Mouse (Mus musculus) cerebellum, postnatal 25 days (tissue): ENCODE results near the gene Pex10.

ENCODE experiments used
- DNase-seq, 2 experiments: peaks; one replicate each; pipeline ENCODE4 v3.0.0; 2021; ENCODE audit warnings: mixed read lengths in 2 of 2

The Pex10 gene

DNA sequence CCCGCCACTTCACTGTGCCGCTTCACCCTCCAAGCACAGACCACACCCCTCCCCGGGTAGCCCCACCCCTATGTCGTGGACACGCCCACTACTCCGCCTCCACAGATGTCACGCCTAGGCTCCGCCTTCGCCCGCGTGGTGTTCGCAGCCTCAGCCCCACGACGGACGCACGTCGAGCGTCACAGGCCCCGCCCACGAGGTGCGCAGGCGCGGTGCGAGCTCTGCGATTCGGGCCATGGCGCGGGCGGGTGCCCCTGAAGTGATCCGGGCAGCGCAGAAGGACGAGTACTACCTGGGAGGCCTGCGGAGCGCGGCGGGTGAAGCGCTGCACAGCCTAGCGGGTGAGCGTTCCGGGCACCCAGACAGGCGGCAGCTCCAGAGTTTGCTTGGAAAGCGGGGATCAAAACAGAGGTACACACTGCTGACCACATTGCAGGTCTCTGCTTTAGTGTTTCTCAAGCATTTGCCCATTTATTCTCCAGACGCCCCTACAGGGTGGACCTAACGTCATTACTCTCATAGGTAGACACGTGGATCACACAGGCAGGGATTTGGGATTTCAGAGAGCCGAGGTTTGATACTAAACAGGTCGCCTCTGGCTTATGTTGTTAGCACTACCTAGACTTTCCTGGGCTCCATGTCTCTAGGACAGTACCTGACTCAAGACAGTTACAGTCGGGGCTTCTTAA, at the start of gene Pex10:
Gene Pex10 (plus strand): TSS at position 183 of the 689 bp plus-strand sequence.
- peak; percentile 97 to 99 for DNase-seq

DNA sequence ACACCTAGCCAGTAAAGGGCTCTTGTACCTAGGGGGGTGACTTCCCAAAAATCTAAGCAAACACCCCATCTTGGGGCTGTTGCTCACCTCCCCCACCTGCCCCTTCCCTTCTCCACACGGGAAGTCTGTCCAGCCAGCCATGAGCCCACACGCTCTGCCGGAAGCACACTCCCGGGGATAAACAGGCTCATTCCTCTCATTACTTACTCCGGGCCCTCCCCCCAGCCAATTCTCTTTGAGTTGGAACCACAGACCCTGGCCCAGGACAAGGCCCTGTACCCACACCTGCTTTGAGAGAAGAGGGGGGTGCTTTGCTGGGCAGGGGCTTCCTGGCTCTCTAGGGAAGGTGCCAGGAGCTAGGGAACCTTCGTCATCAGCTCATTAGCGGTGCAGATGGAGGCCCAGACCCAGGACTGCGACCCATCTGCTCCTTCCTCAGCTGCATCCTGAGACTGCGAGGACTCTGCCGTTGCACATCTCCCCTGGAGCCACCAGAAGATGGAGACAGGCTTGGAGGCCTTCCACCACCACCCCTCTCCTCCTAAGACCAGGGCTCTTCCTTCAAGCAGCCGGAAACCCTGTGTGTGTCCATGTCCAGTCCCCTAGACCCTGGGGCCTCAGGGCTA, 49.5 kb upstream of the Pex10 start:
- DNase-seq, result peak; percentile 78 to 80

DNA sequence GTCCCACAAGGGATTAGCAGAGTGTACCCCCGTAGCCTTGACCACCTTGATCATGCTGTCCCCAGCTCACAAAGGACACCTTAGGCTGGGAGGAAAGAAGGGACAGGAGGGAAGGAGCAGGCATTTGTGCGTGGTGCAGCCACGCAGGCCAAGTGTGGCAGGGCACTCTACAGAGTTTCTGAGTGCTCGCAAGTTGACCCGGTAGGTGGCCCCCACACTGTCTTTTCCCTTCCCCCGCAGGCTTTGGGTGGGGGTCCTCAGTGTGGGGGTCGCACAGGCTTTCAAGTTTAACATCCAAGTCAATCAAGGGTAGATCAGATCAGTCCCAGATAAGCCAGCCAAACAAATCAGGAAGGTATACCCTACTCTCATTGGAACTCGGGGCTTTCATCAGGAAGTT, 48.8 kb upstream of the Pex10 start:
- DNase-seq, result peak in 1 of 2 experiments; percentile 55

DNA sequence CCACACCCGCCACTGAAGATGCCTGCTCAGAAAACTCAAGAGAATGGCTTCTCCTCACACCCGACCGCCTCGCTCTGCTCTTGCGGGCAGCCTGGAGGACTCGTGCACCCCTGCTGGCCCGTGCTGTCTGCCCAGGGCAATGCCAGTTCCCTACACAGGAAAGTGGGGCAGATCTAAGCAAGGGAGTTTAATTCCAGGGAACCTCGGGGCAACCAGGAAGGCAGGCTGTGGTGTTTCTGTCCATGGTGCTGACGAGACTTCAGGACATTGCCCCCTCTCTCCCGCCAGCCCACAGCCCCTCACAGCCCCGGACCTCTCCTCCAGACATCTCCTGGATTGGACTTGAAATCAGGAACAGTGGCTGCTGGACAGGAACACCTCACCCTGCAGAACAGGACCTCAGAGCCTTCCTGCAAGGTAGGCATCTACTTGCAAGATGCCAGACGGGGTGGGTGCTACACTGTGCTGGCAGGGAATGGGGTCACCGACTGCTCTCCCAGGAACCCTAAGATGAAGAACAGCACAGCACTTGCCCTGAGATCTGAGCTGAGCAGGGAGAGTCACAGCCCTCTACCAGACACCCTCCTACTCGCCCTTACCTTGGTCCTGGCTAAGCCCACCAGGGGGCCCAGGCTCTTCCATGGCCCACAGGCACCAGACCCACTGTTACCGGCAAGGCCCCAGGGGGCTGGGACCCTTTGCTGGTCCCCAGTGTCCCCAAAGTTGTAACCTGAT, 48.0 kb upstream of the Pex10 start:
- DNase-seq, result peak; percentile 84 to 86

DNA sequence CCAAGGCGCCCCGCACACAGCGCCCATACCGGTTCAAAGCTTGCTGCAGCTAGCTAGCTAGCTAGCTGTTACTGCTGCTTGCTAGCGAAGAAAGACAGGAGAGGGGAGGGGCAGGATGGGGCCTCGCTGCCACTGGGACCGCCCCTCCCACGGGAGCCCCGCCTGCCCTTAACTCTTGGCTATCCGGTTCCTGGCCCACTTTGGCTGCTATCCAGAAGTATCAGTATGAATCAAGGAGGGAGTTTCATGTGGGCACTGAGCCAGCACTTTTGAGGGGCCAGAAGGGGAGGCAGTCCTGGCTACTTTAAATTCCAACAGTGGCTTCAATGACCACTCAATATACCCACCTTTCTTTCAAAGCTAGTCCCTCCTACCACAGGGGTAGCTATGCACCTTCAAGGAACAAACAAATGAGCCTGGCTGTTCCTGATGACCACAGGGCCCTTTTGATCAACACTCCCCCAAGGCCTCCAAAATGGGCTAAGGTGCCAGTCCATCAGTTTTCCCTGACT, 47.4 kb upstream of the Pex10 start:
- DNase-seq, result peak; percentile 91 to 94

DNA sequence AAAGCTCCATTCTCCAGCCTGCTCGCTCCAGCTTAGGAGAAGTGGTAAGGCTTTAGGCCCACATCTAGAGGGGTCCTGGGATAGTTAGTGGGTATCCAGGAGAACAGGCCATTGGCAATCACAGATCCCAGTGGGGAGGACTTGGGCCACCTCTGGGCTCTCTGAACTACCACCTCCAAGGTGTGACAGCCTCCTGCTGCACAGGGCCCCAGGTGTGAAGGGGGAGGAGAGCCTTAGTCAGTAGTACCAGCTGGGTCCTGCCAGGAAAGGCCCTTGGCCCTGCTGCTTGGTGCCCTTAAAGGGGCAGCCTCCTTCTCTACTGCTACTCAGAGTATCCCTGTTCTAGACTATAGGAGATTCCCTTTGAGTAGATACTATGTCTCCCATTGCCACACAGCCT, 46.7 kb upstream of the Pex10 start:
- DNase-seq, result no peak

DNA sequence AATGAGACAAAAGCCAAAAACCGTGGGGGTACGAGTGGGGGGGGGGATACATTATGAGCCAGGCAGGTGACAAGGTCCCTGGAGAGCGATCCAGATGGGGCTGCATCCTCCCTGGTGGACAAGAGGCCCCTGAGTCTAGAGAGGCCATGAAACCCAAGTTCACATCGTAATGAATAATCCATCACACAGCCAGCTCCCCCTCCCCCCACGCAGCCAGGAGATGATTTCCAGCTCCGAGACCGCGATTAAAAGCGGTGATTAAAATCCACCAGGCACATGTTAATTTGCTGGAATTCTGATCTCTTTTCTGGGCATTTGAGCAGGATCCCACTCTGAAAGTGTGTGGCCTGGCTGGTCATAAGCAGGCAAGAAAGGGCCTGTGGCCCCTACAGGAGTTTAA, 46.0 kb upstream of the Pex10 start:
- DNase-seq, result peak in 1 of 2 experiments; percentile 49

DNA sequence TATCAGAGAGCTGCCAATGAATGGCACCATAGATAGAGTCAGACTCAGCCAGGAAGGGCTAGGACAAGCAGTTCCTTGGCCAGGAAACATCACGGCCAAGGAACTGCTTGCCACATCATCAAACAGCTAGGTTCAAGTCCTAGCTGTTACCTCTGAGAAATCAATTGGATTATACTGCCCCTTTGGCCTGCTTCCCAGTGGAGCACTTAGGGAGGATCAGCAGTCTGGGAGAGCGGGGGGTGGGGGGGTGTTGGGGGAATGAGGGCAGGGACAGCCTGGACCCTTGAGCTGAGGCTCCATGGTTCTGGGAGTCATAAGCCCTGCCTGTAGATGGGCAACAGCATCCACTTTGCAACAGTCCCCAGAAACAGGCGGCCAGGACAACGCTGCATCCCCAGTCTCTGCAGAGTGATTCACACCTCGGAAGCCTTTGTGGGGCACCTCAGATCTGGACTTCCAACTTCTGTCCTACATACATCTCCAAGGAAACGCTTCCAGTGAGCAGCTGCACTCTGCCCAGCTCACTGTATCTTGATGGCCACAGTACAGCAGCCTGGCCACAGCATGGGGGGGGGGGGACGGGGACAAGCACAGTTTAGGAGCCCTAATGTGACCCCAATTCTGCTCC, 44.5 kb upstream of the Pex10 start:
- no peak for DNase-seq

DNA sequence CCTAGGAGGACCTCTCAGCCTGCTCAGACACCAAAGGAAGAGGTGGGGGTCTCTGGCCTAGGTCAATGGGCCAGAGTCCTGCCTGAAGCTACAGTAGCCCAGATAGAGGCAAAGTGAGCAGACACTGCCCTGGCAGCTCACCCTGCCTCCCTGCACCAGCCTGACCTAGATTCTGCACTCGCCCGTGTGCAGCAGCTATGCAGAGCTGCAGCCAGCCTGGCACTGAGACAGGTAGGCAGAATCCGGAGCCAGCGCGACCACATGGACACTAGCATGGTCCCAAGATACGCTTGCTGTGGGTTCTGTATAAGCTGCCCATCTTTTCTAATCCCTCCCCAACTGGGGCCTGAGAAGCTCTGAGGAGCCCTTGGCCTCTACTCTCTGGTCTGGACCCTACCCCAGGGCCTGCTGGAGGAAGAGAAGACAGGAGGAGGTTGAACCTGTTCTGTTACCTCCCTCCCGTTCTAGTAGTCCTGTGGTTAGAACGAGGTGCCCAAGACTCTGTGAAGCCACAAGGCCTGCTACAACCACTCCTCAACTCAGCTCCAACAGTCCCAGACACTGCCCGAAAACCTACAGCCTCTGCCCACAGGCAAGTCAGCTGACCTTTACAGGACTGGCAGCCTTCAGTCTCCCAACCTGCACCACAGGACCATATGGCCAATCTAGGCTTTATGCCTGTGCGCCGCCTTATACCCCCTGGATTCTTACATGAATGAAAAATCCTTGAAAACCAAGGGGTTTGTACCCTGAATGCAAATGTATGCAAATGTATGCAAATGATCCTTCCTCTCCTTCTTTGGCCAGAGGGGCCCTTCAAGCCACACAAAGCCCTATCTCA, 42.4 kb upstream of the Pex10 start:
- peak; percentile 89 to 92 for DNase-seq

DNA sequence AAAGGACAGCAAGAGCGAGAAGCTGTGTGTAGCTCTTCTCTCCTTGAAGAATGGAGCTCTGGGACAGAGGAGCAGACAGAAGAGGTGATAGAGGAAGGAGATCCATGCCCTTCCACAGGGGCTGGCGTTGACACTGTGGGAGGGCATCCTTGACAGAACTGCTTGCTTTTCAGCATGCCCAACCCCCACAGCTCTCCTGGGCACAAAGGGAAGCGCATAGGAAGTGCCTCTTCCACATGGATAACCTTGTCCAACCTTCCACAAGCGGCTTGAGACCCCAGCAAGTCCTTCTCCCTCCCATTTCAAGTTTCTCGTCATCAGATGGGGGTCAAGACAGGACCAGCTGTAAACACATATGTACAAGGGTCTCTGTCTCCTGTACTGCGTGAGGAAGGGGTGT, 33.7 kb upstream of the Pex10 start:
- DNase-seq, result peak in 1 of 2 experiments; percentile 29

DNA sequence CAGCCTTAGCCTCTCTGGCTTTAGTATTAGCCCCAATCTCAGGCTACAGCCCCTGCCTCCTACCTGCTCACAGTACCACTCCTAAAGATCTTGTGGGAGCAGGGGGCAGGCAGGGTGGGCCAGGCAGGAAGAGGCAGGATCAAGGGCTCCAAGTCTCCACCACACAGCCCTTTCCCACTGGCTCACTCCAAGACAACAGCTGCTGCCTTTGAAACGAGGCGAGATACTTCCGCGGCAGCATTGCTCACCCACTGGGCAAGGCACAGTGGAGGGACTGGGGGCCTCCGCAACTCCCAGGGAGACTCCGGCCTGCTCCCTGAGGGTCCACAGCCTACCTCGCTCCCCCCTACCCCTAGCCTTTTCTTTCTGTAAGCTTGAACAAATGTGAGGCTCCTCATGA, 32.6 kb upstream of the Pex10 start:
- DNase-seq, result peak; percentile 45 to 50

DNA sequence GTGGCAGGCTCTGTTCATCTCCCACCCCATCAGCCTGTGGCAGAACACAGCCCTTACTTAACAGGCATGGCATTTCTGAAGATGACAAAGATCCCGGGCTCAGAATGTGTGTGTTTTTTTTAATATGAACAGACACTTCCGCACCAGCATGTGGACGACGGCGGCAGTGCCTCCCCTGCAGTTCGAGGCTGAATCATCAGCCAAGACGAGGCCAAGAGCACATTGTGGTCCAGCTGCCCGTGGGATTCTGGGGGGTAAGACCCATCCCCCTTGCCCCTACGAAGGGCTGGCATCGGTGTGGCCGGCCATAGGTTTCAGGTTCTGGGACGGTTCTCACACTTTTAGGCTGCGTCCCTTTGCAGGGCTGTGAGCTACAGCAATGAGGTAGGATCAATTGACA, 32.0 kb upstream of the Pex10 start:
- peak; percentile 52 to 65 for DNase-seq

DNA sequence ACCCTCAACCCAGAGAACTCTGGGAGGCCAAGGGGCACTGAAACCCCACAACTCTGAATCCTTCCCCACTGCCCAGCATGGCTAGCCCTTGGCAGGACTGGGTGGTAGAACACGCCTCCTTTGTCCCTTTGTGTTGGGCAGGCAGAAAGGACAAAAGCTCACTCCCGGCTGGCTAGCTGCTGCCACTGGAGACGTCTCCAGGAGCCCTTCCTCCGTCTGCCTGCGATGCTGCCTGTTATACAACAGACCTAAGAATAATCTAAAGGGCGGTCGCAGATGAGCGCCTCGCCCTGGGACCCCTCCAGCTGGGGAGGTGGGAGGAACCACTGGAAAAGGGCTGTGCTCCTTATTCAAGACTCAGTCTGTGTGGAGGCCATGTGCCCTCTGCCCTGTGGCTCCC, 26.6 kb upstream of the Pex10 start:
- no peak for DNase-seq

DNA sequence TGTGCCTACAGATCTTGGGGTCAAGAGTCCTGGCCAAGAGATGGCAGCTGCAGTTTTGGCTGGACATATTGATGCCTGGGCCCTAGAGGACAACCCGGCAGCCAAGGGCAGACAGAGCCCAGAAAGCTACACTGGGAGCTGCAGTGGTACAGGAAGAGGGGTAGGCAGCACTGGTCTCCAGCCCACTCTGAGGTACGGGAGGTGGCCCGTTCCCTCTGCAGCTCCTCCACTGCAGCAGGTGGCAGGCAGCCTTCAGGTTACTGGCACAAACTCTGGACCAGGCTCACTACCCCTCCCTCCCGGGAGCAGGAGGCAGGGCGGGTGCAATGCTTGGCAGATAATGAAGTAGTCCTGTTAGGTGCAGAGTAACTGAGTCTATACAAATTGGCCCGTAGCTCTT, 26.1 kb upstream of the Pex10 start:
- peak; percentile 66 to 77 for DNase-seq

DNA sequence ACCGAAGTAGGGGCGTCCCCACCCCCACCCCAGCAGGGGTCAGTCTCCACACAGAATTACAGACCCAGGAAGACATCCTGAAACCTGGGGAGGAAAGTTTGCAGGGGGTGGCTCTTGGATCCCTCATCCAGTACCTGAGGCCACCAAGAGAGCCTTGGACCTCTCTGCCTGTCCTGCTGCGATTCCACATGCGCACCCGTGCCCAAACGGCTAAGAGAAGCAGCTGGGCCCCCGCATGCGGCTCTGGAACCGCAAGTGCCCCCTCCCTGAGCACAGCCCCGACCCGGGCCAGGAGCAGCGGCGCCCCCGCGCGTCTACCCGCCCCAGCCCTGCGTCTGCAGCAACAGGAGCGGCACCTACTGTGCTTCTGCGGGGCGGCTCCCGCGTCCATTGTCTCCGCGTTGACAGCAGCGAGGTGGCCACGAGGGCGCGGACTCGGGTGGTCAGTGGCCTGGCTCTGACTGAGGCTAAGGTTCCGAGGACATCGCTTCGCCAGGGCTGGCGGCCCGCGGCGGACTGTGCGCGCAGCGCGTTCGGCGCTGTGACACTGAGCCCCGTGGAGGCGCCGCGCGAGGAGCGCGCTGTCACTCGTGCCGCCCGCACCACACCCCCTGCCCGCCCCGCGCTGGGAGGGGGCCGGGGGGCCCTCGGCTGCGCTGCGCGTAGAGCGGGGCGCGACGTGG, 24.1 kb upstream of the Pex10 start:
- peak; percentile 62 to 76 for DNase-seq

DNA sequence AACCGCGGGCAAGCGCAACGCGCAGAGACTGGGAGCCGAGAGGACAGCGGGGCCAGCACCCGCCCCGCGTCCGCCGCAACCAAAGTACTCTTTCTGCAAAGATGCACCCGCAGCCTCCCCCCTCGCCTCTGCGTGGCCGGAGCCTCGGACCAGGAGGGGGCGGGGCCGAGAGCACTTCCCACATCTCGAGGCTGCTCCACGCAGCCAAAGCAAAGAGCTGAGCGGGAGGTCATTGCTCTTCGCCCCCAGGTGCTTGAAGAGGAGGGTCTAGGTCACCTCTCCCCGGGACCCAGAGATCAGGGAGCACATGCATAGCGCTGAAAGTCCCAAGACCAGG, 23.6 kb upstream of the Pex10 start:
- peak in 1 of 2 experiments; percentile 76 for DNase-seq

DNA sequence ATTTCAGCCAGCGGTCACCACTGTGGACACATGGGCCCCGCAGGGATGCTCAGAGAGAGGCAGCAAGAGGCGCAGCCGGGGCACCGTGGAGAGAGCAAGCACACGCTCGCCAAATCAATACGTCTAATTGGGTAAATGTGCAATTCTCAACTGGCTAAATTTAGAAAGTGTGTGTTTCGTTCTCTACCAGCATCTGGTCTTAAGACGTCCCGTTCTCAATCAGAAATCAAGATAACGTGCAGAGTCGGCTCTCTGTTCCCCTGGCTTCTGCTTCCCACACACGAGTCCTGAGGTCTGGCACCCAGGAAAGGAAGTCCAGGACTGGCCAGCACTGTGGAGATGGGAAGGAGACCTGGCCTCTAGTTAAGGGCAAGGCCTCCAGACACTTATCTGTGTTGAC, 20.2 kb upstream of the Pex10 start:
- DNase-seq, result no peak

DNA sequence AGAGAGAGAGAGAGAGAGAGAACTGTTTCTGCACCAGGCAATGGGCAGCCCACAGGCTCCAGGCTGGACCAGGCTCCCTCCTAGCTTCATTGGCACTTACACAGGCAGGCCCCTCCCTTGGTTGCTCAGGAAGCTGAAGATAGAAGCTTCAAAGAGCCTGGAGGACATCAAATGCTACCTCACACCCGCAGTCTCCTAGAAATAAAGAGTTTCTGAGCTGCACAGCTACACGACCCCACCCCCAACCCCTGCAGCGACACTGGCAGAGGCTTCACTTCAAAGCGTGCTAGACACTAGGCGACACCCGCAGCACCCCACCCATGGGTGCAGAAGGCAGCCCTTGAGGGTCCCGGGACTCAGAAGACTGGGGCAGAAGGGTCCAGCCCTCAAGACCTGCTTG, 16.7 kb upstream of the Pex10 start:
- DNase-seq, result no peak

DNA sequence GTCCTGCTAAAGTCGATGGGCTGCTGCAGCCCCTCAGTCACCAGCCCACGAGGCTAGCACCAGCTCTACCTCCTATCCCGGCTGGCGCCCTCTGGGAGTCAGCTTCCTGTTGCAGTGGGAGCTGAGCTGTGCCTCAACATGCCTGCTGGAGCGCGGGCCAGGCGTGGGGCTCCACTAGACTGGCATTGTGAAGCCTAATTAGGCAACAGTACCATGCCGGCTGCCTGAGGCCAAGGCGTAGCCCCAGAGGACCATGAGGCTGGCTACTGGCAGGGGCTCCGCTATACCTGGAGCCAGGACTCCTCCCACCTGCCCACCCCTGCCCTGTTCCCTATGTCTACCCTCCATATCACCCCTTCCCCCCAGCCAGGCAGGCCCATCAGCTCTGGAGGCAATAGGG, 10.1 kb upstream of the Pex10 start, which contains the start of gene Plch2:
Gene Plch2 (minus strand): TSS at position 61 of the 400 bp plus-strand sequence.
- DNase-seq, result no peak

DNA sequence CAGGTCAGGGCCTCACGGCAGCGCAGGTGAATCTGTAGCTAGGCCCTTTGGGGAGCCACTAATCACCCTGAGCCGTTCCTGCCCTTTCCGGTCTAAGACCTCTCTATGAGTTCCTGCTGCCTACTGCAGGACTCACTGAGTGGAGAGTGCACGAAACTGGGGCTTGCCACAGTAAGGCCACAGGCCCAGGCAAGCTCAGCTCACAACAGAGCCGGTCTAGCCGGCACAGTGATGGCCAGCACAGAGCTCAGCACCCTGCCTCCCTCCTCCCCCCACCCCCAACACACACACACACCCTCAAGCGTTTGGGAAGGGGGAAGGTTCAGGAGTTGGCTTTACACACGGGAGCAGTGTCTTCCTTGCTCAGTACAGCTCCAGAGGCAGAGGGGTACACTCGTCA, 8.5 kb upstream of the Pex10 start:
- DNase-seq, result no peak

DNA sequence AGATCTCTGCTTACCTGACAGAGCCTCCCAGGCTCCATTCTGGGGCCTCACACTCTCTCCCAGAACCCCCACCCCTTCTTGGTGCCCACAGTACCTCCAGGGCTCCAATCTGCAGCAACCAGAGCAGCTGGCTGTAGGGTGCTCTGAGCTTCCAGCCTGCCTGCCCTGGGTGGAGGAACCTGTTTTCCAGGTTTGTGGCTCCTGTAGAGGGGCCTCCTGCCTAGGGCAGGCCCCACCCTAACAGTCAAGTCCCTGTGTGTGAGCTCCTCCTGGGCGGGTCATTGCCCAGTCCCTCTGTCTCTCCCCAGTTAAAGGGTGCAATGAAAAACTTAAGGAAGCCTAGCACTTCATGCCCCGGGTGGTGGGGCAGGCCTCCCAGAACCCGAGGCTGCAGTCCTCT, 2.9 kb upstream of the Pex10 start:
- DNase-seq, result no peak

DNA sequence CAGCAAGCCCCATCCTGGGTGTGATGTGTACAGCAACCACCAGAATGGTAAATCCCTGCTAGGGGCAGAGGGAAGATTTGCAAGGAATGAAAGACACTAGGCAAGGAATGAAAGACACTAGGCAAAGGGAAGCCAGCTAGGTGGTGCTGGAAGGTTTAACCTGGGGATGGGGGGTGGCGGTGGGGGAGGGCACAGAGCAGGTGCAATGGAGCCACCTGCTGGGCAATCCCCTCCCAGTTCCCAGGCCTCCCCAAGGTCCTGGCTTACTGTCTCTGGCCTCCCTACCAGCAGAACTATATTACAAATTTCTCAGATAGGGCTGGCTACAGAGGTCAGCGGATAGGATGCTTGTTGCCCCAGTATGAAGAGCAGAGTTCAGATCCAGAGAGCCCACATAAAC, 2.3 kb upstream of the Pex10 start:
- peak in 1 of 2 experiments; percentile 51 for DNase-seq
